Mouse (Mus musculus) forebrain, embryonic 15.5 days (tissue): ENCODE results near the gene Fn1. TPM values are rescaled to one million over a fixed set of nuclear protein-coding genes. Genes with fewer than 3 reads are reported as not detected.

Experiments used
- ATAC-seq: fragments of 200-750 bp; cut with Nextera tagmentation; replicated peaks from 2 replicates; pipeline ENCODE4 v1.8.0; 2017; ENCODE audit warnings: mild to moderate bottlenecking, moderate TSS enrichment, moderate library complexity
- H3K27ac ChIP-seq: fragments of 300-500 bp; sonication (generic); replicated peaks from 2 replicates; pipeline ENCODE4 v1.5.1; 2015; ENCODE audit warnings: mild to moderate bottlenecking, inconsistent platforms
- H3K27me3 ChIP-seq: fragments of 300-500 bp; sonication (generic); 2 replicates; pipeline ENCODE4 v1.6.1; 2015; ENCODE audit warnings: inconsistent platforms
- H3K36me3 ChIP-seq: fragments of 300-500 bp; sonication (generic); 2 replicates; pipeline ENCODE4 v1.6.1; 2015; ENCODE audit warnings: mild to moderate bottlenecking, inconsistent platforms
- H3K4me1 ChIP-seq: fragments of 300-500 bp; sonication (generic); 2 replicates; pipeline ENCODE4 v1.6.1; 2015; ENCODE audit warnings: inconsistent platforms
- H3K4me2 ChIP-seq: fragments of 300-500 bp; sonication (generic); replicated peaks from 2 replicates; pipeline ENCODE4 v1.6.1; 2015; ENCODE audit warnings: mild to moderate bottlenecking, inconsistent platforms
- H3K4me3 ChIP-seq: fragments of 300-500 bp; sonication (generic); 2 replicates; pipeline ENCODE4 v1.5.1; 2015; ENCODE audit warnings: mild to moderate bottlenecking, inconsistent platforms
- H3K9ac ChIP-seq: fragments of 300-500 bp; sonication (generic); replicated peaks from 2 replicates; pipeline ENCODE4 v1.6.1; 2015; ENCODE audit warnings: mild to moderate bottlenecking, inconsistent platforms
- H3K9me3 ChIP-seq: fragments of 300-500 bp; sonication (generic); 2 replicates; pipeline ENCODE4 v1.6.1; 2016; ENCODE audit warnings: inconsistent platforms
- WGBS: fragments of 180-500 bp; shearing (Covaris S2); methylation state at CpG from one replicate; pipeline ENCODE4 v1.1.7; 2015; ENCODE audit warnings: mixed read lengths; 5-methylcytosine and 5-hydroxymethylcytosine counted together
- polyA plus RNA-seq: library from polyadenylated mRNA; unstranded; fragments of >200 nt; fragmentation: Nextera tagmentation; extraction: Ambion mirVana; gene quantifications from 2 replicates; pipeline ENCODE4 v1.2.1, GENCODE M21; 2015

The Fn1 gene
- polyA plus RNA-seq, 1 experiment from 2014 or later = 28.2 TPM

DNA sequence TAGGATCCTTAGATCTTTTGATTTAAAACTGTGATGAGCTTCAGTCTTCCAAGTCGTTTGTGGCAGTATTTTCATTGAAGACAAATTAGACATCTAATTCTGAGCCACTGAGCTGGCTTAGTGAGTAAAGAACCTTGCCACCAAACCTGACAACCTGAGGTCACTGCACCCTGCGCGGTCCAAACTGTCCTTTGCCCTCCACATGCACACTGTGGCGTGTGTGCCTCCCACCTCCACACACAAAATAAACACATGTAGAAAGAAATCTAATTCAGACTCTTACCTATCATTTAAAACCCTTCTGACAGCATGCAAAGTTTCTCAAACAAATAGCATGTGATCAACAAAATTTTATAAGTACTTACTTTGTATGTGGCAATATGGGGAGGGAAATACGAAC is 6.2 kb downstream of the Fn1 start:
- H3K9me3 ChIP-seq = no peaks in the 10 kb centered on the region
- no peak for ATAC-seq
- no peaks in the 10 kb centered on the region for H3K4me1 ChIP-seq
- no peak overlapping the region for H3K4me3 ChIP-seq
- H3K9ac ChIP-seq = no peak overlapping the region
- H3K27ac ChIP-seq = no peak overlapping the region
- H3K27me3 ChIP-seq = no peaks in the 10 kb centered on the region
- 81% methylated on average over 5 of the region's 5 CpGs for WGBS
- H3K36me3 ChIP-seq = peaks cover 6% of the 10 kb centered on the region; the same call in 1 of the 2 replicates
- H3K4me2 ChIP-seq = no peak overlapping the region

DNA sequence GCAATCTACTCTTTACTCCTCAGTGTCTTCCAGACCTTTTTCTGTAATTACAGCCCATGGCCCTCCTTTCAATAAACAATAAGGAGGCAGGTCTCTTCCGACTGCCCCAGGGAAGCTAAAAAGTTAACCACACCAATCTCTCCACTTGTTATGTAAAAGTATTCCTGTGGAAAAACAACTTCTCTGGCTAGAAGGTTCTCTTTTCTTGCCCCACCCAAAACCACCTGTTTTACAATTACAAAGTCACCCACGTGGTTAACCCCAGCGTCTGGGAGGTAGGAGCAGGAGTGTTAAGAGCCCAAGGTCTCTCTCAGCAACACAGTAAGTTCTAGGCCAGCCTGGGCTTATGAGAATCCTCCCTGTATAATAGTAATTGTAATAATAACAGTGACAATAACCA is 7.0 kb downstream of the Fn1 start:
- Histone ChIP-seq H3K9ac (no peak overlapping the region), H3K36me3 (peaks cover 9% of the 10 kb centered on the region; the same call in 1 of the 2 replicates)
- 63% methylated on average over 3 of the region's 3 CpGs for WGBS

DNA sequence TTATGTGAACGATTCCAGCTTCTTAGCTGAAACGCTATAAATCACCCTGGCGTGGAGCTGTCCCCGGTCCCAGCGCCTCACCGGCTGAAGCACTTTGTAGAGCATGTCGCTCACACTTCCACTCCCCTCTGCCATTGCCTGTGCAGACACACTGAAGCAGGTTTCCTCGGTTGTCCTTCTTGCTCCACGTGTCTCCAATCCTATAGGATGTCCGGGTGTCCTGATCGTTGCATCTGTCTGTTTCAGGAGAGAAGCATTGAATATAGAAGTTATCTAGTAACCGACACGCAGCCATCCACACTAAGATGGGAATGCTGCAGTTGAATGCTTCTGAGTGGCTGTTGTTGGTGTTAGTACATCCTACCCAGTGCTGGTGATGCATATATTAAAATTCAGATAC is 7.5 kb downstream of the Fn1 start:
- peaks cover 9% of the 10 kb centered on the region; the same call in 1 of the 2 replicates for H3K36me3 ChIP-seq

More for the DNA sequence above, 7.0 kb downstream of the Fn1 start:
- Histone ChIP-seq H3K27me3 (no peaks in the 10 kb centered on the region), H3K4me2 (no peak overlapping the region), H3K4me1 (no peaks in the 10 kb centered on the region), H3K9me3 (no peaks in the 10 kb centered on the region), H3K27ac (no peak overlapping the region), H3K4me3 (no peak overlapping the region)
- no peak for ATAC-seq

GRCm38 (mm10) chr1:71642794-71643193 is 10.2 kb downstream of the Fn1 start:
- H3K4me3 ChIP-seq = no peak overlapping the region
- 97% methylated on average over 10 of the region's 10 CpGs for WGBS
- ATAC-seq = no peak
- no peak overlapping the region for H3K27ac ChIP-seq
- no peak overlapping the region for H3K9ac ChIP-seq
- H3K36me3 ChIP-seq = peaks cover 9% of the 10 kb centered on the region; the same call in 1 of the 2 replicates
- no peaks in the 10 kb centered on the region for H3K27me3 ChIP-seq
- no peak overlapping the region for H3K4me2 ChIP-seq
- no peaks in the 10 kb centered on the region for H3K4me1 ChIP-seq
- H3K9me3 ChIP-seq = no peaks in the 10 kb centered on the region

More for the DNA sequence above, 7.5 kb downstream of the Fn1 start:
- H3K4me2 ChIP-seq = no peak overlapping the region
- H3K9me3 ChIP-seq = no peaks in the 10 kb centered on the region
- WGBS = 98% methylated on average over 13 of the region's 13 CpGs
- H3K27ac ChIP-seq = no peak overlapping the region
- no peaks in the 10 kb centered on the region for H3K27me3 ChIP-seq
- H3K9ac ChIP-seq = no peak overlapping the region
- no peak for ATAC-seq
- H3K4me1 ChIP-seq = no peaks in the 10 kb centered on the region
- no peak overlapping the region for H3K4me3 ChIP-seq

DNA sequence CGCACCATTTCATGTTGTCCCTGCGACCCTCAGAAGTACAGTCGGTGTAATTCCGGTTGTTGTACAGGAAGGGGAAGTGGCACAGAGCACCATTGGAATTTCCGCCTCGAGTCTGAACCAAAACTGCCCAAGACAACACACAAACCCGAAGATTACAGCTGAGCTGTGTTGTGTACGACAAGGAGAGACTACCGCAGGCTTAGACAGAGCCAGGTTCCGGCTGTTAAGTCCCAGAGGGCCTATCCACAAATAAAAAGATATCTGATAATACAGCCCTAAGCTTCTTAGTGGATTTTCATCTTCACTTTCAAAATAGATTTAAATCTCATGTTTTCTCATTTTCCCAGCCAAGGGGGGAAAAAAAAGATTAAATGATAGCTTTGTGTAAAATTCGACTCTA is 11.8 kb downstream of the Fn1 start:
- H3K9me3 ChIP-seq = no peaks in the 10 kb centered on the region
- H3K27ac ChIP-seq = no peak overlapping the region
- no peak overlapping the region for H3K4me2 ChIP-seq
- no peak for ATAC-seq
- peaks cover 9% of the 10 kb centered on the region; the same call in 1 of the 2 replicates for H3K36me3 ChIP-seq
- H3K9ac ChIP-seq = no peak overlapping the region
- no peaks in the 10 kb centered on the region for H3K4me1 ChIP-seq
- 93% methylated on average over 11 of the region's 11 CpGs for WGBS
- no peak overlapping the region for H3K4me3 ChIP-seq
- no peaks in the 10 kb centered on the region for H3K27me3 ChIP-seq

- 93% methylated on average over 8 of the region's 8 CpGs for WGBS
- Histone ChIP-seq H3K9me3 (no peaks in the 10 kb centered on the region), H3K36me3 (peaks cover 9% of the 10 kb centered on the region; the same call in 1 of the 2 replicates)
These were observed 12.8 kb downstream of the Fn1 start for GRCm38 (mm10) chr1:71640157-71640556.

GRCm38 (mm10) chr1:71636665-71637064 is 16.3 kb downstream of the Fn1 start:
- H3K4me3 ChIP-seq = no peak overlapping the region
- ATAC-seq = no peak
- no peak overlapping the region for H3K27ac ChIP-seq
- no peaks in the 10 kb centered on the region for H3K27me3 ChIP-seq
- H3K4me2 ChIP-seq = no peak overlapping the region
- 98% methylated on average over 4 of the region's 4 CpGs for WGBS
- H3K9ac ChIP-seq = no peak overlapping the region
- H3K4me1 ChIP-seq = no peaks in the 10 kb centered on the region
- H3K9me3 ChIP-seq = no peaks in the 10 kb centered on the region
- H3K36me3 ChIP-seq = 0 out of 2 replicates have a peak, but pooled peaks cover 1% of the 10 kb centered on the region

More at GRCm38 (mm10) chr1:71640157-71640556, 12.8 kb downstream of the Fn1 start:
- Histone ChIP-seq H3K4me2 (no peak overlapping the region), H3K9ac (no peak overlapping the region), H3K4me3 (no peak overlapping the region), H3K27ac (no peak overlapping the region), H3K27me3 (no peaks in the 10 kb centered on the region), H3K4me1 (no peaks in the 10 kb centered on the region)
- no peak for ATAC-seq

DNA sequence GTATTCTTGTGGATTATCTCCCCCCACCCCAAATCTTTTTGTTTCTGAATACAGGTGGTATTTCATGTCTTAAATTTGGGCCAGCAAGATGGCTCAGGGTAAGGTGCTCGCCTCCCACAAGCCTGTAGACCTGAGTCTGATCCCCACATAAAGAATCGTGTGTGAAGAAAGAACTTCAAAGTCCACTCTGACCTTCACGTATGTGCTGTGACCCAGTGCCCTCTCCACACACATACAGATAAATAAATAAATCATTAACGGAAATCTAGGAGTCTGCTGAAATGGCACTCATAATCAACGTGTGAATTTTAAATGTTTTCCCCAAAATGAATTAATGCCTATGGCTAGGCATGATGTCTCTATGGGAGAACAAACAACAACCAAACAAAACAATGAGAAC is 16.9 kb downstream of the Fn1 start:
- ATAC-seq = no peak
- Histone ChIP-seq H3K9me3 (no peaks in the 10 kb centered on the region), H3K27me3 (no peaks in the 10 kb centered on the region), H3K27ac (no peak overlapping the region), H3K9ac (no peak overlapping the region), H3K4me1 (no peaks in the 10 kb centered on the region), H3K36me3 (no peaks in the 10 kb centered on the region), H3K4me2 (no peak overlapping the region), H3K4me3 (no peak overlapping the region)
- WGBS = 93% methylated on average over 5 of the region's 5 CpGs

- Histone ChIP-seq H3K27ac (no peak overlapping the region), H3K4me3 (no peak overlapping the region), H3K36me3 (no peaks in the 10 kb centered on the region), H3K4me1 (no peaks in the 10 kb centered on the region), H3K9me3 (no peaks in the 10 kb centered on the region), H3K4me2 (no peak overlapping the region), H3K9ac (no peak overlapping the region), H3K27me3 (no peaks in the 10 kb centered on the region)
- no peak for ATAC-seq
- WGBS = 94% methylated on average over 10 of the region's 10 CpGs
These were observed 17.6 kb downstream of the Fn1 start for GRCm38 (mm10) chr1:71635101-71636014.

GRCm38 (mm10) chr1:71634471-71634981 is 18.5 kb downstream of the Fn1 start:
- H3K9me3 ChIP-seq = no peaks in the 10 kb centered on the region
- WGBS = 94% methylated on average over 6 of the region's 6 CpGs
- H3K4me2 ChIP-seq = no peak overlapping the region
- no peak overlapping the region for H3K4me3 ChIP-seq
- no peaks in the 10 kb centered on the region for H3K4me1 ChIP-seq
- no peak for ATAC-seq
- H3K9ac ChIP-seq = no peak overlapping the region
- no peak overlapping the region for H3K27ac ChIP-seq
- H3K36me3 ChIP-seq = no peaks in the 10 kb centered on the region
- H3K27me3 ChIP-seq = no peaks in the 10 kb centered on the region

GRCm38 (mm10) chr1:71632387-71632786 is 20.6 kb downstream of the Fn1 start:
- H3K9ac ChIP-seq = no peak overlapping the region
- no peak for ATAC-seq
- no peaks in the 10 kb centered on the region for H3K9me3 ChIP-seq
- 0 out of 2 replicates have a peak, but pooled peaks cover 3% of the 10 kb centered on the region for H3K36me3 ChIP-seq
- 93% methylated on average over 10 of the region's 10 CpGs for WGBS
- H3K4me2 ChIP-seq = no peak overlapping the region
- no peaks in the 10 kb centered on the region for H3K27me3 ChIP-seq
- H3K4me1 ChIP-seq = no peaks in the 10 kb centered on the region
- H3K27ac ChIP-seq = no peak overlapping the region
- H3K4me3 ChIP-seq = no peak overlapping the region

DNA sequence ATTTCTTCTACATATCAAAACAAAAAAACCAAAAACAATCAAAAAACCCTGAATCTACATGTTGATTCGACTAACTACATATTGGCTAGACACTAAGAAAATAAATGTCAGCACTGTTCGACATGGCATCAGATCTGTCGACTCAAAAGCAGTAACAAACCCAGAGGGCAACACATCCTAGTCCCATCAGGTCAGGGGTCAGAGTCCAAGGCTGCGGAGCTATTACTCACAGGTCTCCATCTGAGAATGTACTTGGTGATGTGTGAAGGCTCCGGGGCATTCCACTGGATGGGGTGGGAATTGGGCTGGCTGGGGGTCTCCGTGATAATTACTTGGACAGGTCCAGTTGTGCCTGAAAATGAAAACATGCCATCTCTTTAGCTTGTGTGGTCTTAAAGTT is 21.2 kb downstream of the Fn1 start:
- H3K4me1 ChIP-seq = no peaks in the 10 kb centered on the region
- no peak overlapping the region for H3K4me2 ChIP-seq
- H3K9ac ChIP-seq = no peak overlapping the region
- no peaks in the 10 kb centered on the region for H3K9me3 ChIP-seq
- 0 out of 2 replicates have a peak, but pooled peaks cover 3% of the 10 kb centered on the region for H3K36me3 ChIP-seq
- H3K27me3 ChIP-seq = no peaks in the 10 kb centered on the region
- H3K27ac ChIP-seq = no peak overlapping the region
- WGBS = 93% methylated on average over 6 of the region's 6 CpGs
- ATAC-seq = no peak
- no peak overlapping the region for H3K4me3 ChIP-seq
